Mouse (Mus musculus) T-helper 1 cell (primary cell): ENCODE results near the gene Pla2g4e.

ENCODE experiments used
- in situ Hi-C: fragments of 300-600 bp; cut with MboI, MseI; formaldehyde crosslinking; loops from one replicate; pipeline ENCODE4 v1.15.1; 2025; ENCODE audit warnings: high pct_unique_total_duplicates

The Pla2g4e gene

DNA sequence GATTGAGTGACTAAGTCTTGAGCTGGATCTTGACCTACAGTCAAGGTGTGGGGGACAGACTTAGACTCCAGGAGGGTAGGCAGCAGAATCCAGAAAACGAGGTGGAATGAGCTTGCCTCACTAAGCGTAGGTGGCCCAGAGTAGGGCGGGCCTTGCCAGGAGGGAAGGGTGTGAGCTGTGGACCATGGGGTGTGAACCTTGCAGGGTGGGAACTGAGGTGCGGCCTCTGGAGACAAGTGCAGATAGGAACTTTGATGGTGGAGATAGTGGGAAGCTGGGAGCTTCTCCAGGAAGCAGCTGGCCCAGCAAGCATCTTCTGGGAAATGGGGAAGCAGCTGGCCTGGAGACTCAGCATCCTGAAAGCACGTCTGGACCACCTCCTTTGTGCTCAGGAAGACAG lies 7.4 kb downstream of the Pla2g4e start:
- in situ Hi-C loops: no loop called here

DNA sequence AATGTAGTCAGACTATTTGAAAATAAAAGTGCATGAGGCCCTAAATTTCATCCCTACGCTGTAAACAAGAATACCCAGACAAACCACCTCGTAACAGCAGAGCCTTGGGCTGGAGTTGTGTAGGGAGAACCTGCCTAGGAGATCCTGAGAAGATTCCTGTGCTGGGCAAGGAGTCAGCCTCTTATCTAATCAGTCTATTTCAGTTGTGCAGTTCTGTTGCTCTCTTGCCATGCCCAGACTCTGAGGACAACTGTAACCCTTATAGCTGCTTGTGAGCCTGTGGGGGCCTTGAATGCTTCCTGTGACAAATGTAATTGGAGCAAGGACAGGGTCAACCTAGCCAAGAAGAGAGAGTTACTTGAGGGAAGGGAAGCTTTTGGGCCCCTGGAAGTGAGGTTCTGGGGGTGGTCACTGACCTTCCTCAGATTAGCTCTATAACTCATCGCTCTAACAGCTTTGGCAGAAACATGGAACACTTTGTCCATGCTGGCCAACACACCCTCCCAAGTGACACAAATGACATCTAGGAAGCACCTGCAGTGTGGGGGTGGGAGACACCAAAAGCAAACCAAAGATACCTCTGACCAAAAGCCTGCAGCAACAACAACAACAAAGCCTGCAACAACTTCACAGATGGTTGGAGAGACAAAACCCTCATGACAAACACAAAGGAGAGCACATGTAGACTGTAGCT lies 9.0 kb downstream of the Pla2g4e start:
- in situ Hi-C loops: no loop called here

DNA sequence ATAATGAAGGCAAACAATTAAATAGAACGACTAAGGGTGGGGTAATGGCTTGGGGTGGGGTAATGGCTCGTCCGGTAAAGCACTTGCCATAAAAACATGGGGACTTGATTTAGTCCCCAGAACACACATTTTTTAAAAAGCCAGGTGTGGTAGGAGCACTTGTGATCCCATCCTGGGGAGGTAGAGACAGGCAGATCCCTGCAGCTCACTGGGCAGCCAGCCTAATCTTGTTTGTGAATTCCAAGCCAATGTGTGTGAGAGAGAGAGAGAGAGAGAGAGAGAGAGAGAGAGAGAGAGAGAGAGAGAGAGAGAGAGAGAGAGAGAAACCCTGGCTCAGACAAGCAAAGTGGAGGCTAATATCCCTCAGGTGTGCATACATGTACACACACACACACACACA lies 9.8 kb downstream of the Pla2g4e start:
- in situ Hi-C loops: no loop called here

DNA sequence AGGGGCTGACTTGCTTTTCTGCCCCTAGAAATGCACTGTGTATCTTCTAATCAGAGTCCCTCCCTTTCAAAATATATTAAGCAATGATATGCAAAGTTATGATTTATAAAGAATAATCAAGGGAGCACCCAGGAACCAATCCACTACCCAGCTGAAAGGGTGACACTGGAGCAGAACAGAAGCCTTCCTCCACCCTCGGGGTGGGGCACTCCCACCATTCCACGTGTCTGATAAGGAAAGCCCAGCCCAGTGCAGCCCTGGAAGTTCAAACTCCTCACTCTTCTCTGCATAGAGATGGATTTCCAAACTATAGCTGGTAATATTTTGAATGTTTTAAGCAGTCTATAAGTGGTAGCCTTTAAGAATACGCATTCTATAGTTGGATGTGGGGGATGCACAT lies 13.5 kb downstream of the Pla2g4e start:
- in situ Hi-C loops: no loop called here

DNA sequence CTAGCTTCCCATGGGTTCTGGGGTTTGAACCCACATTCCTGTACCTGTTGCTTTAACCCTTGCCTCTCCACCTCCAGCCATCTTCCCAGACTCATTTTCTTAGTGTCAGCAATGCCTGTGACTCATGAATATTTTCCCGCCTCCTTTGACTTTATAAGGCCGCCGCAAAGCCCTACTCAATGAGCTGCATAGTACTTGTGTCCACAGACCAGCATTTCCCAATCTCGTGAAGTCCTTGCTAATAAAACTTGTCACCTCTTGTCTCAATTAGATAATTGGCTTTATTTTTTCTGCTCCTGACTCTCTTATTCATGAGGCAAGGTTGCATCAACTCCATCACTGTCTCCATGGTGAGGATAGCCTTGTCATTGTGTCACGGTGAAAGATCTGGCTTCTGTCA lies 30.5 kb downstream of the Pla2g4e start:
- in situ Hi-C loops: no loop called here

DNA sequence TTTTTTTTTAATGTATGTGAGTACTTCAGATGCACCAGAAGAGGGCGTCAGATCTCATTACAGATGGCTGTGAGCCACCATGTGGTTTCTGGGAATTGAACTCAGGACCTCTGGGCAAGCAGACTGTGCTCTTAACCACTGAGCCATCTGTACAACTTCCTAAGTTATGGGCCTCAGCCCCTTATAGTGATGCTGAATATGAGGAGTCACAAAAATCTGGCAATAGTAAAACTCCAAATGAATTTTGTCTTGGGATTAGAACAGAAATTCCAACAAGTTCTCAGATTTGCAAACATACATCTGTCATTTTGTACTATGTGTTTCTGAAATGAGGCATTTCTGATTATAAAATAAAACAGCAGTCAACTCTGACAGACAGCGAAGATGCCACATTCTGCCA lies 33.7 kb downstream of the Pla2g4e start:
- in situ Hi-C loops: no loop called here

DNA sequence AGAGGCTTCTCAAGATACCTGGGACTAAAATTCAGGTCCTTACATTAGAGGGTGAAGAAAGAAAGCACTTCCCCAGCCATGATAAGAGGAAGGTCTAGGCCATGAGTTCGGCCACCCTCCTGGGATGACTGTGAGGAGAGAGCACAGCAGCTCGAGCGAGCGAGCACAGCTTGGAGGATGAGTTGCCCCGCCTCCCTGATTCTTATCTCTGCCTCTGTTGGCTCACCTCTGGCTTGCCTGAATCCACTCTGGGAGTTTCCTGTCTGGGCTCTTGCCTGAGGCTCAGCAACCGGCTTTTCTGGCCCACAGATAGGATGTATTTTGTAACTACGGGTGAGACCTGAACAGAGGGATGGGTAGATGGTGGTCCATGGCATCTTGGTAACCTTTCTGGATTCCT lies 37.2 kb downstream of the Pla2g4e start:
- in situ Hi-C loops: no loop called here

DNA sequence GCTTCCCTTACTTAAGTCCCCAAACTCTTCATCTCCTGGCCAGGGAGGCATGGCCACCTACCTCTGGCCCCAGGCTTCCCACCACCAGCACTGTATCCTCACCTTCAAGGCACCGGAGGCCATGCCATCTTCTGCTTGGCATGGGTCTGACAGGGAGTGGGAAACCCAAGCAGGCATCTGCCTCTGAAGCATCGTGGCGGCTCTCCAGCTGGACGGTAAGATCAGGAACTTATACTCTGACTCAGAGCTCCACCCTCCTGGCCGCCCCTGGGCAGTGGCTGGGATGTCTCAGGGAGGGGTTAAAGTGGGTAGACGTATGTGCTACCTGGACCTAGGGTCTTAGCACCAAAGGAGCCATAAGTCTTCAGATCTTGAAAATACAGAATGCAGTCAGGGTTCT lies 38.1 kb downstream of the Pla2g4e start:
- in situ Hi-C loops: no loop called here

DNA sequence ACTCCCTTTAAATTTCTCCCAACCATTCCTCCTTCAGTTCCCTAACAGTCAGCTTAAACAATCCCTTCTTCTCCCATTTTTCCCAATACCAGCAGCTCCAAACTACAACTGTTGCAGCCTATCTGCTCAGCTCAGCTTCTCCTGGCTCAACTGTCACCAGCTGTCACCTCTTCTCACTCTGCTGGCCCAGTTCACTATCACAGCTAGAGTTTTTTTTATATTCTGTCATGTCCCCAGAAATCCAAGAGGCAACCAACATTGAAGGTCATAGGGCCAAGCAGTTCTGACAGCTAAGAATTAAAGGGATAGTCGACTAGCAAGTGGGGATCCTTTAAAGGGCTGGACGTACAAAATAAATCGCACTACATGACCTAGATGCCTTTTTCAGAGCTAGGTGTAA lies 41.4 kb downstream of the Pla2g4e start:
- in situ Hi-C loops: no loop called here

DNA sequence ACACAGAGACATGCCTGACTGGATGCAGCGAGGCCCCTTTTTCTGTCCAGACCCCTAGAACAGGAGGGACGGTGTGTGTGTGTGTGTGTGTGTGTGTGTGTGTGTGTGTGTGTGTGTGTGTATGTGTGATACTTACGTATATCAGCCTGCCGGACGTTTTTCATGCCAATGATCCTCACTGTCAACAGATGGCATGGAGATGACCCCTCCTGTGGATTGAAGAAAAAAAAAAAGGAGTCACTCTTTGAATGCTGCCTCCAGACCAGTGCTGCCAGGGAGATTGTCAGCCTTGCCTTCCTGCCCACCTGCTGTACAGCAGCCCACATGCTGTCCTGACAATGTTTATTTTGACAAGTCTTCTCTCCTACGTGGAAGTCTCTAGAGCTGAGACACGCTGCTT lies 45.1 kb downstream of the Pla2g4e start:
- in situ Hi-C loops: no loop called here

DNA sequence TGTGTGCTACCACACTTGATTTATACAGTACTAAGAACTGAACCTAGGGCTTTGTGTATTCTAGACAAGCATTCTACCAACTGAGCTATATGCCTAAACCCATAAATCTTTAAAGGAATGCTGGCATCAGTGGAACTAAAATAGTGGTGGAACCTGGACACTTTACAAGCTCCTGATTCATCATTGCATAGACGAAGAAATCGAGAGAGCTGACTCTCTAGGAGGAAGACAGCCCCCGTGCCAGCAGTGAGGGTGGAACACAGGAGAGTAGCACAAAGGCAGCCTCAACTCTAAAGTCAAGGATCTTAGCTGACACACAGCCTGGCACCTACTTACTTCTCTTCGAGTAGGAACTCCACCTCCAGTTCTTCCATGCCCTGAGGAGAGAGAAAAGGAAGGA lies 57.0 kb downstream of the Pla2g4e start:
- in situ Hi-C loops: loop anchor here (5.0 to 25.0 kb wide), 2 partner anchors 64 to 249 kb away; no protein-coding TSS in a partner anchor

DNA sequence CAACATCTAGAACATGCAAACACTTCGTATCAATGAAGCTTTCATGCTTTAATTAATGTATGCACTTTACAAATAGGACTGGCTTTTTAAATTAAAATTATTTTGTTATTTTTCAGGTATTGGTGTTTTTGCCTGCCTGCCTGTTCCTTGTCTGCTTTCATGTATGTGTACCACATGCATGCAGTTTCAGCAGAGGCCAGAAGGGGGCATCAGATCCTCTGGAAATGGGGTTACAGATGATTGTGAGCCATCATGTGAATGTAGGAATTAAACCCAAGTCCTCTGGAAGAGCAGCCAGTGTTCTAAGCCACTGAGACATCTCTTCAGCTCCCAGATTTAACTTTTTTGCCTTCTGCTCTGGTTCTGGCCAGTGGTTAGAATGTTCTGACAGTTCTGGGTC lies 57.6 kb downstream of the Pla2g4e start:
- in situ Hi-C loops: loop anchor here (5.0 to 25.0 kb wide), 2 partner anchors 65 to 250 kb away; no protein-coding TSS in a partner anchor

DNA sequence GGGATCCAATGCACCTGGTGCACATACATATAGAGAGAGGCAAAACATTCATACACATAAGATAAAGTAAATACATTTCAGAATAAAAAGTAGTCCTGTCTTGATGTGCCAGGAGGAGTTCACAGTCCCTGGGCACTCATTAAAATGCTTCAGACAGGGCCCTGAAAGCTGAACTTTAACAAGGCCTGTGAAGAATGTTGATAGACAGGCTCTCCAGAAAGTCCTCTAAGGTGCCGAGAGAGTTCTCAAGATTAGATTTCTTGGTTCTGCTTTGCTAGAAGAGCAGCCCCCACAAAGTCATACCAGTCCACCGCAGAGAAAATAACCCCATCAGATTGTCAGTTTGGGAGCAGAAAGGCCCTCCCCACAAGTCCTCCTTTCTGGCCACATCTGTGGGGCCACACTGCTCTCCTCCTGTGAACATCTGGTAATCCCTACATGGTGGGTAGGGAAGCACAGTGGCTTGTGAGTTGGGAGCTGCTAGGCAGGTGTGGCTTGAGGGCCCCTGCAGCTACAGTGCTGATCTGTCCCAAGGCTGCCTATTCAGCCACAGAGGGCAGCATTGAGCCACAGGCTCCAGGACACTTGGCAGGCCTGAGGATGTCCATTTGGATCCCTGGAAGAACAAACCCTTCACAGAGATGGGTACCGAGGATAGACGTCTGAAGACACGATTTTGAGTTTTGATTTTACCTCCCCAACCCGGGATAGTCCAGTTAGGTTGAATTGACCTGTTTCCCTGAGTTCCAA lies 59.4 kb downstream of the Pla2g4e start:
- in situ Hi-C loops: loop anchor here (5.0 to 25.0 kb wide), 2 partner anchors 67 to 252 kb away; no protein-coding TSS in a partner anchor

DNA sequence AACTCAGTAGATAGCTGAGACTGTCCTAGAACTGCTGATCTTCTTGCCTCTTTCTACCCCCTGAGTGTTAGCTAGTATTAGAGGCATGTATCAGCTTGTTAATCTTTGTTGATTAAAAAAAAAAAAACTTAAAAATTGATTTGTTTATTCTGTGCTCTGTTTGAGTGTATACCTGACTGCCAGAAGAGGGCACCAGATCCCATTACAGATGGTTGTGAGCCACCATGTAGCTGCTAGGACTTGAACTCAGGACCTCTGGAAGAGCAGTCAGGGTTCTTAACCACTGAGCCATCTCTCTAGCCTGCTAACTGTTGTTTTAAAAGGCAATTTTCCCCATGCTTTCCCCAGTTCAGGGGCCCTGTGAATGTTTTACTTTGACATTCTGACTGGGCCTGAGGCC lies 66.2 kb downstream of the Pla2g4e start:
- in situ Hi-C loops: loop anchor here (25.0 kb wide), 1 partner anchor 258 kb away; no protein-coding TSS in a partner anchor

DNA sequence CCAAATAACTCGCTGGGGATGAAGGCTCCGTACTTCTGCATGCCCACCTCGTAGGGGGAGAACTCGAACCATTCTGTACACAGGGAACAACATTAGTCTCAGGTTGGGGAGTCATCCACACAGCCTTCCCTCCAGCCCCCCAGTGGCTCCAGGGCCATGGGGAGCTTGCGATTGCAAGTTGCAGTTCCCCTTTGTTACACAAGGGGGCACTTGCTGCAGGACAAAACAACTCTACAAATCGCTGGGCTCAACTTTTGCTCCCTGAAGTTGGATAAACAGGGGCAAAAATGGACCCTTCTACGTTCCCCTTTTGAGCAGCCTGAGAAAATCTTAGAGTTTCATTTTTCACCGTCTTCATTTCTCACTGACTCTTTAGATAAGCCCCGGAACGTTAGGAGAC lies 71.4 kb downstream of the Pla2g4e start:
- in situ Hi-C loops: no loop called here

DNA sequence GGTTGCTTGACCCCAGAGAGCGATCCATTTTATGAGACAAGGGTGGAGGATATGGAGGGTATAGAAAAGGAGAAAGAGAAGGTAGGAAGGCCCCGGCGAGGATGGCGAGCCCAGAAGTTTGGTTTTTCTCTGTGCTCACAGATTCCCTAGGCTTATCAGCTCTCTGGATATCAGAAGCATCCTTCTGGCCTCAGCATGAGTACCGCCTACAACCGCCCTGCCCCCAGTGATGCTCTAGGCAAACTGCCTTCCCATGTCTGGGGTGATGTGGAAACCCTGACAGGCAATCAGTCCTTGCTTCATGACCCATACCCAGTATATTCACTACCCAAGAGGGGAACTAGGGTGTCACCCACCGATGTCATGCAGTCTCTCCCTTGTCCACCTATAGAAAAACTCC lies 73.8 kb downstream of the Pla2g4e start:
- in situ Hi-C loops: no loop called here

DNA sequence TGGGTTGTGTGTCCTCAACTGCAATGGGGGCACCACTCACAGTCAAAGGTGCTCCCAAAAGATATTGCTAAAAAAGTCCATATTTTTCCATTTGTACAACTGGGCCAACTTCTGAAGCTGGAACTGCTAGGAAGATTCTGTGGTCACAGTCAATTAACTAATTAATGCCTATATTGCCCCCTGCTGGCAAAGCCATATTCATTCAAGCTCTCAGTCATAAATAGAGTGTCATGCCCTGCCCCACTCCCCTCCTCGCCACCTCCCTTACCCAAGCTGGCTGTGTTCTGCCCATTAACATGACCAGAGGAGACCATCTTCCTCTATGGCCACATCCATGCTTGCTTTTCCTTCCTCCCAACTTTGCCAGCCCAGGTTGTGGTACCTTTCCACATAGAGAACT lies 74.4 kb downstream of the Pla2g4e start:
- in situ Hi-C loops: no loop called here

DNA sequence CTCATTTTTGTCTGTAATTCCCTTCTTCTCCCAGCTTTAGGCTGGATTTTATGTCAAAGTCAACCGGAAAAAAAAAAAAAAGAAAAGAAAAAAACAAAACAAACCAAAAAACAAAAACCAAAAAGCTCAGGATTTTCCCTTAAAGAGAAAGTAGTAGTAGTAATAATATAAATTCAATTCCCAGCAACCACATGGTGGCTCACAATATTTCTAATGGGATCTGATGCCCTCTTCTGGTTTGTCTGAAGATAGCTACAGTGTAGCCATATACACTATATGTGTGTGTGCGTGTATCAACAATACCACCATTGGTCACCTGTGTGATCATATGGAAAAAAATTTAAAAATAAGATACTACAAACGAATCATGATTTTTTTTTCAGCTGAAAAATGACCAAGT lies 75.8 kb downstream of the Pla2g4e start:
- in situ Hi-C loops: no loop called here

DNA sequence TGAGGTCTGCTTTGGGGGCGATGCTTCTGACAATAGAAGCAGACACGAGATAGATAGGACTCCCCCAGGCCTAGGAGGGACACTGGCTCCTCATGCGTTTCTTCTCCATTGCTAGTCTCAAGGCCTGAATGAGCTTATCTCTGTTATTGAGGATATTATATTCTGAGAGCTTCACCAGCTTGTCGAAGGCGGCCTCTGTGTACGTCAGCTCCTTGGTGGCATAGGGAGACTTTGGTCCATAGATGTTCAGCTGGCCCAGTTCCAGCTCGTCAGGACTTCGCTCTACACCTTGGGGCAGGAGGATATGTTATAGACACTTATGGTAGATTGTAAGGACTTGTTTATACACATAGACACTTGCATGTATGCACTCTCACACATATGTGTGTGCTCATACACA lies 77.4 kb downstream of the Pla2g4e start:
- in situ Hi-C loops: no loop called here

DNA sequence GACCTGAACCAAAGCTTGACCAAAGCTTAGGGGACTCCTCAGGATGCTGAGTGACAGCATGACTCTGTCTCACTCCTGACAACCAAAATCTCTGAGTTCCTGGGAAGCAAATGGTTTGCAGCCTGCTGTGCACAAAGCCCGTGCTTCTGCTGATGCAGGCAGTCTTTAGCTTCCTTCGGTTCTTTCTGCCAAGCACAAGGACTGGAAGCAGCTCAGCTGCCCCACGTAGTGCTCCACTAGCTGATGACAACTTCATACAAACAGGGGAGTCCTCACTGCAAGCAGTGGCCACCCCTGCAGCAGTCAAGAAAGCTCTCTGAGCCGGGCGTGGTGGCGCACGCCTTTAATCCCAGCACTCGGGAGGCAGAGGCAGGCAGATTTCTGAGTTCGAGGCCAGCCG lies 79.7 kb downstream of the Pla2g4e start:
- in situ Hi-C loops: no loop called here

DNA sequence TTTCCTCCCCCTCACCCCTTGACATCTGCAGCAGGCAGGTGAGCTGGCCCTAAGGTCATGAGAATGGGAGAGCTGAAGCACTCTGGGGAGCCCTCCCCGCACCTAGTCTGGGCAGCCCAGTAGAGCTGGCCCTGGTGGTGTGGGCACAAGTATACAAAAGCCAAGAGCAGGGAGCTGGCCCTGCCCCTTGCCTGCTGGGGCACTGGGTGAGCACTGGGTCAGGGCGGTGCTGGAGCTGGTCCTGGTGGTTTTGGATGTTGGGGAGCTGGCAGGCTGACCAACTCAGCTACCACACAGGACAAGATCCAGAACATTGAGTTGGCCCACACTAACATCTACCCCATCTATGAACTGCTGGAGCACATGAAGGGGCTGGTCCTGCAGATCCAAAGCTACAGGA lies 85.7 kb downstream of the Pla2g4e start:
- in situ Hi-C loops: no loop called here

DNA sequence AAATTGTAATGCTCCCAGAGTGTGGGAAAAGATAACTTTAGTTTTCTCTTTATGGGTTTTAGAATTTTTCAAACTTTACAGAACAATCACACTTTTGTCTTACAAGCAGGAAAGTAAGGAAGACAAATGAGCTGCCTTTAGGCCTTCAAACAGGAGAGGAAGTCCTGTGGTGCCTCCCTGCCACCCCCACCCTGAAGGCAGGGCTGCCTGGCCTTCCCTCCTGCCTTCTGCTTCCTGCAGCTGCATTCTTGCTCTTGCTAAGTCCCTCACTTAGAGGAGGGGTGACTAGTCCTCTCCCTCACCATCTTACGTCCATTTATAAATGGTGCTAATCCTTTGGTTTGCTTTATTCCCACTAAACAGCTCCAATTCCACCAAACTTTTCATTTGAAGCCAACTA lies 86.3 kb downstream of the Pla2g4e start:
- in situ Hi-C loops: no loop called here

DNA sequence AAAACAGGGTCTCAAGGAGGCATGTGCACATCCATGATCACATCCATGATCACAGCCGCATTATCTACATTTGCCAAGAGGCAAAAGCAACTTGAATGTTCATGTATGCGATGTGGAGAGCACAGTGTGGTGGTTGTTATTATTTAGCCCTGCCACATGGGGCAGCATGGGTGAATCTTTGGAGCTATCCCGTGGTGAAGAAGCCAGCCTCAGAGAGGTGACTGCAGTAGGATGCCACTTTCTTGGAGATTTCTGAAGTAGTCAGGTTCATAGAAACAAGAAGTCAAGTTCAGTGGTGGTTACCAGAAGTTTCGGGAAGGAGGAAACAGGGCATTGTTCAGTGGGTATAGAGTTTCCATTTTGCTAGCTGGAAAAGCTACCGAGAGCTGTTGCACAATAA lies 87.1 kb downstream of the Pla2g4e start:
- in situ Hi-C loops: no loop called here
